Mouse (Mus musculus) kidney, embryonic 16.5 days (tissue): ENCODE results near the gene Cpxm1. TPM values are rescaled to one million over a fixed set of nuclear protein-coding genes. Genes with fewer than 3 reads are reported as not detected.

ENCODE experiments used
- ATAC-seq: fragments of 200-750 bp; cut with Nextera tagmentation; 2 replicates; pipeline ENCODE4 v1.8.0; 2017; ENCODE audit warnings: moderate TSS enrichment; ENCODE audit not compliant: low FRiP score, low TSS enrichment
- H3K27ac ChIP-seq: fragments of 300-500 bp; sonication (generic); 2 replicates; pipeline ENCODE4 v1.5.1; 2014; ENCODE audit warnings: low read length
- H3K27me3 ChIP-seq: fragments of 300-500 bp; sonication (generic); 2 replicates; pipeline ENCODE4 v1.6.1; 2014; ENCODE audit warnings: low read length, control low read depth, mixed read lengths; ENCODE audit not compliant: insufficient read depth
- H3K36me3 ChIP-seq: fragments of 300-500 bp; sonication (generic); 2 replicates; pipeline ENCODE4 v1.6.1; 2014; ENCODE audit warnings: low read length, control low read depth, mixed read lengths; ENCODE audit not compliant: insufficient read depth
- H3K4me1 ChIP-seq: fragments of 300-500 bp; sonication (generic); 2 replicates; pipeline ENCODE4 v1.6.1; 2014; ENCODE audit warnings: low read length, control low read depth, mixed read lengths; ENCODE audit not compliant: insufficient read depth
- H3K4me2 ChIP-seq: fragments of 300-500 bp; sonication (generic); replicated peaks from 2 replicates; pipeline ENCODE4 v1.6.1; 2014; ENCODE audit warnings: low read depth, low read length
- H3K4me3 ChIP-seq: fragments of 300-500 bp; sonication (generic); 2 replicates; pipeline ENCODE4 v1.5.1; 2014; ENCODE audit warnings: mild to moderate bottlenecking, low read length
- H3K9ac ChIP-seq: fragments of 300-500 bp; sonication (generic); replicated peaks from 2 replicates; pipeline ENCODE4 v1.6.1; 2014; ENCODE audit warnings: low read length
- H3K9me3 ChIP-seq: fragments of 300-500 bp; sonication (generic); 2 replicates; pipeline ENCODE4 v1.6.1; 2016; ENCODE audit warnings: low read length, control low read depth
- WGBS: fragments of 180-500 bp; shearing (Covaris S2); extraction: QIAGEN DNeasy Blood & Tissue Kit; methylation state at CpG from one replicate; pipeline ENCODE4 v1.1.7; 2014; 5-methylcytosine and 5-hydroxymethylcytosine counted together
- polyA plus RNA-seq: library from polyadenylated mRNA; unstranded; fragments of >200 nt; fragmentation: Nextera tagmentation; extraction: Ambion mirVana; gene quantifications from 2 replicates; pipeline ENCODE4 v1.2.1, GENCODE M21; 2015

The Cpxm1 gene
- 104 and 105 TPM in 2 replicates for polyA plus RNA-seq

DNA sequence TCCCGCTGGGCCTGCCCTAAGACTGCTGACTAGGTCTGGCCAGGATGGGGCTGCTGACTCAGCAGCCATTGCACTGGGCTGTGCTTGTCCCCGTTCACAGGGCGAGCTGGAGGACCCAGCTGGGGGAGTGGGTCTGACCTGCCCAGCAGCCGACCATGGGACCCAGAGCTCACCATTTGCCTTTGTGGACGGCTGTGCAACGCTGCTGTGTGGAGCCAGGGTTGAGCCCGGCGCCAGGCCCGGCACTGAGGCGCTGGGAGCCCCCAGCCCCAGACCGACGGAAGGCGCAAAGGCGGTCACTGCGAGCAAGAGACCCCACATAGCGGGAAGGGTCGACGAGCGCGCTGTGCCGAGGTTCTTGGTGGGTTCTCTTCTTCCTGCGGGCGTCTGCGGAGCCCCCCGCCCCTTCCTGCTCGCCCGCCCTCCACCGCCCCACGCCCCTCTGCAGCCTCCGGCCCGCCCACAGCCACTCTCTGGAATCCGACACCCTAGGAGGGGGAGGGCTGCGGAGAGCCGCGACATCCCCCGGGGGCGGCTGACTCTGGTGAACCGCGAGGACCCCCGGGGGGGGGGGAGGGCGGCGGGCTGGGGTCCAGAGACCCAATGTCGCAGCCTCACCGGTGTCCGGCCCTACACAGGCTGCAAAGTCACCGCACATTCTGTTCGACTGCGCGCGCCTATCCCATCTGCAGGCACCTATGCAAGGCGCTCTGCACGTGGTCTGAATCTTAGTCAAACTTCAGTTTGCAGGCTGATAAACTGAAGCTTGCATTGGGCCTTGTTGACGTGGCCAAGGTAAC, at the start of gene Cpxm1:
Gene Cpxm1, minus strand, starts transcription at position 389 of the 800 bp plus-strand sequence.
- peak within 1 kb of the TSS; percentile 69 for H3K4me3 ChIP-seq
- ATAC-seq, result peak; percentile 88
- H3K4me2 ChIP-seq, result peak within 1 kb of the TSS; percentile 91

DNA sequence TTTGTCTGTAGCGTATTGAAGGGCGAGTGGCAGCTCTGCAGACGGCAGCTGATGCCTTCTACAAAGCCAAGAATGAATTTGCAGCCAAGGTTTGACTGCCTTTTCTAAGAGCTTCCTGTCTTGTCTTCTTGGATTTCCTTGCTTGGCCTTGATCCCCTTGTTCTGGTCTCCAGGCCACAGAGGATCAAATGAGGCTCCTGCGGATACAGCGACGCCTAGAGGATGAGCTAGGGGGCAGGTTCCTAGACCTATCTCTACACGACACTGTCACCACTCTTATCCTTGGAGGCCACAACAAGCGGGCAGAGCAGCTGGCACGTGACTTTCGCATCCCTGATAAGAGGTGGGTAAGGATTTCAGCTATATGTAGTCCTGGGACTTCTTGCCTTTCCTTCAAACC, 44.8 kb upstream of the Cpxm1 start:
- Histone ChIP-seq H3K4me3 (no peak overlapping the region), H3K36me3 (peaks cover 67% of the 10 kb centered on the region), H3K4me2 (no peak overlapping the region), H3K27ac (no peak overlapping the region), H3K9me3 (no peaks in the 10 kb centered on the region), H3K27me3 (no peaks in the 10 kb centered on the region), H3K4me1 (no peaks in the 10 kb centered on the region), H3K9ac (no peak overlapping the region)
- 94% methylated on average over 10 of the region's 10 CpGs for WGBS
- no peak for ATAC-seq

More for the DNA sequence above, at the start of gene Cpxm1:
- H3K27ac ChIP-seq, result peak within 1 kb of the TSS; percentile 79
- no peaks in the 10 kb centered on the region for H3K9me3 ChIP-seq
- 1% methylated on average over 40 of the region's 53 CpGs for WGBS
- H3K27me3 ChIP-seq, result no peaks in the 10 kb centered on the region
- peaks cover 18% of the 10 kb centered on the region for H3K4me1 ChIP-seq
- peaks cover 19% of the 10 kb centered on the region for H3K36me3 ChIP-seq
- peak within 1 kb of the TSS; percentile 80 for H3K9ac ChIP-seq

DNA sequence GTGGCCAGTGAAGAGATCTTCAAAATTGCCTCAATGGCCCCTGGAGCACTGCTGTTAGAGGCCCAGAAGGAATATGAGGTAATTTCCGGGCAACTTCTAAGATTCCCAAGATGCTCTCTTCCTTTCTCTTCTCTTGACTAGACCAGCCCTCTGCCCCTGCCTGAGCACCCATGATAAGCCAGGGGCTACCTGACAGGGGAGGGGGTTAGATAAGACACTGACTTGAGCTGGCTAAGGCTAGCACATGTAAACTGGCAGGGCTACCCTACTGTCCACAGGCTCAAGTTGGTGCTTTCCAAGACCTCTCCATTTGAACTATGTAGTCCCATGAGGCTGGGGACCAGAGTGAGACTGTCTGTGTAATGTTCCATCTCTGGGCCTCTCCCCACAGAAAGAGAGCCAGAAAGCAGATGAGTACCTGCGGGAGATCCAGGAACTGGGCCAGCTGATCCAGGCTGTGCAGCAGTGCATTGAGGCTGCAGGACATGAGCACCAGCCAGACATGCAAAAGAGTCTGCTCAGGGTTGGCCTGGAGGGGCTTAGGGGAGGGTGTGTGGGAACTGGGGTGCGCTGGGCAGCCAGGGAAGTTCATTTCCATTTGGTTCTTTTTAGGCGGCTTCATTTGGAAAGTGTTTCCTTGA, 42.6 kb upstream of the Cpxm1 start:
- ATAC-seq, result no peak

DNA sequence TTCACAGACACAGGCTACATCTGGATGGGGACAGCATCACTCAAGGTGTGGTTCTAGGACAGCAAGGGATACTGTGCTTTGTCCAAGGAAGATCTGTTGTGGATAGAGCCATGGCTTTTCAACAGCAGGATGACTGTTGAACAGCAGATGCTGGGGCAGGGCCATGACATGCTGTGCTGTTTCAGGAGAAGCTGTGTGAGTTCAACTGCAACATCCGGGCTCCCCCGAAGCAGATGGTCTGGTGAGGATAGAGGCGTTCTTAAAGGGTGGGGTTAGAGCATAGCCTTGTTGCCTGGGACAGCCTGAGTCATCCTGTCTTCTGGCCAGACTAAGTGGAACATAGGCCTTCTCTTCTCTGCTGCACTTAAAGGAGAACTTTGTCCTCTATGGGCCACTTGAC, 41.5 kb upstream of the Cpxm1 start:
- peaks cover 62% of the 10 kb centered on the region for H3K36me3 ChIP-seq
- H3K9me3 ChIP-seq, result no peaks in the 10 kb centered on the region
- no peaks in the 10 kb centered on the region for H3K4me1 ChIP-seq
- ATAC-seq, result no peak
- H3K27ac ChIP-seq, result no peak overlapping the region
- WGBS, result 91% methylated on average over 3 of the region's 3 CpGs
- H3K9ac ChIP-seq, result no peak overlapping the region
- no peak overlapping the region for H3K4me2 ChIP-seq
- H3K4me3 ChIP-seq, result no peak overlapping the region
- H3K27me3 ChIP-seq, result no peaks in the 10 kb centered on the region

More for the DNA sequence above, 42.6 kb upstream of the Cpxm1 start:
- H3K27ac ChIP-seq, result no peak overlapping the region
- no peak overlapping the region for H3K4me2 ChIP-seq
- no peaks in the 10 kb centered on the region for H3K4me1 ChIP-seq
- H3K36me3 ChIP-seq, result peaks cover 67% of the 10 kb centered on the region
- 90% methylated on average over 4 of the region's 4 CpGs for WGBS
- no peaks in the 10 kb centered on the region for H3K9me3 ChIP-seq
- H3K9ac ChIP-seq, result no peak overlapping the region
- no peaks in the 10 kb centered on the region for H3K27me3 ChIP-seq
- no peak overlapping the region for H3K4me3 ChIP-seq

DNA sequence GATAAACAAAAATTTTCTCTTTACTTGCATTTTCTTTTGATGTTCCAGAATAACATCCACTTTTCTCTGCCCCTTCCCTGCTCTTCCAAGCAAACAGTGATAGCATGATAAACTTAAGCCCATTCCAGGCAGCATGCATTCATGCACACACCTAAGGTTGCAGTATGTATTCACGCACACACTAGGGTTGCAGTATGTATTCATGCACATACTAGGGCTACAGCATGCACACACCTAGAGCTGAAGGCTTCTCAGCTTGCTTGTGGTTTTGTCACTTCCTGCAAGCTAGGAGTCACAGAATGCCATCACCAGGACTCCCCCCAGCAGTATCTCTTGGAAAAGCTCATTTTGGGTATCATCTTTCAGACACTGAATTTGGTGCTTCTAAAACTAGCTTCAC, 39.4 kb upstream of the Cpxm1 start:
- WGBS, result 97% methylated on average over 1 of the region's 1 CpGs
- no peak overlapping the region for H3K27ac ChIP-seq
- H3K36me3 ChIP-seq, result peaks cover 45% of the 10 kb centered on the region

DNA sequence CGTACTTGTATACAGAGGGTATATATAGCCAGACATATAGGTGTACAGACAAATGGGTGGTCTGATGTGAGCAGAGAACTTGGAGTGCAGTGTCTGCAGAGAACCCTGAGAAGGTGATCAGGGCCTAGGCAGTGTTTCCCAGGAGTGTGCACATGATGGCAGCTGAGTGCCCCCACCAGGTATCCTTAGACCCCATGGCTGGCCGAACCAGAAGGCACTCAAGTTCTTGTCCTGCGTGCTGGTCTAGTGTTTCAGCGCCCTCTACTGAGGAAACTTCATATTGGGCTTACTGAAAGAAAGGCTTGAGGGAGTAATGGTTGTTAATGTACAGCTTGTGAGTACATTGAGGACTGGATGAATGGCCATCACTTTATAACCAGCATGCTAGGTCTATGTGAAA, 35.8 kb upstream of the Cpxm1 start:
- Histone ChIP-seq H3K27ac (no peak overlapping the region), H3K27me3 (no peaks in the 10 kb centered on the region), H3K4me3 (no peak overlapping the region), H3K9me3 (no peaks in the 10 kb centered on the region), H3K9ac (no peak overlapping the region), H3K4me1 (peaks cover 13% of the 10 kb centered on the region; the same call in 1 of the 2 replicates), H3K36me3 (peaks cover 12% of the 10 kb centered on the region), H3K4me2 (no peak overlapping the region)
- WGBS, result 21% methylated on average over 4 of the region's 4 CpGs
- ATAC-seq, result peak; percentile 69

More for the DNA sequence above, 39.4 kb upstream of the Cpxm1 start:
- ATAC-seq, result no peak
- Histone ChIP-seq H3K4me2 (no peak overlapping the region), H3K4me3 (no peak overlapping the region), H3K4me1 (no peaks in the 10 kb centered on the region), H3K9ac (no peak overlapping the region), H3K9me3 (no peaks in the 10 kb centered on the region), H3K27me3 (no peaks in the 10 kb centered on the region)

DNA sequence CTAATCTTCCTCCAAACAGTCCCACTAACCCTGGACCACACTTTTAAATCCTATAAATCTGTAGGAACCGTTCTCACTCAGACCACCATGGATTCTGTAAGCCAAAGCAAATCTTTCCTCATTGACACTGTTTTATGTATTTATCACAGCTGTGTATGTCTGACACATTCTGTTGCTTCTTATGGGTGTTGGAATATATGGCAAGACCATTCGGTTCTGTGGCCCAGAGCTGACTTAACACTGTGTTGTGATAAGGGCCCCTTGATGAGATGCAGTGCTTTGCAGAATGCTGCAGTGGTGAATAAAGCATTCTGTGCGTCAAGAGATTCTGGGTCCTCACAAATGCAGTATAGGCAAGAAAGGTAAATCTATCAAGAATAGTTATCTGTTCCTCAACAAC, 34.8 kb upstream of the Cpxm1 start:
- no peak for ATAC-seq
- WGBS, result 86% methylated on average over 3 of the region's 3 CpGs
- Histone ChIP-seq H3K27ac (no peak overlapping the region), H3K9me3 (no peaks in the 10 kb centered on the region), H3K4me1 (peaks cover 13% of the 10 kb centered on the region; the same call in 1 of the 2 replicates), H3K9ac (no peak overlapping the region), H3K36me3 (peaks cover 7% of the 10 kb centered on the region; the same call in 1 of the 2 replicates), H3K27me3 (no peaks in the 10 kb centered on the region), H3K4me2 (no peak overlapping the region), H3K4me3 (no peak overlapping the region)

DNA sequence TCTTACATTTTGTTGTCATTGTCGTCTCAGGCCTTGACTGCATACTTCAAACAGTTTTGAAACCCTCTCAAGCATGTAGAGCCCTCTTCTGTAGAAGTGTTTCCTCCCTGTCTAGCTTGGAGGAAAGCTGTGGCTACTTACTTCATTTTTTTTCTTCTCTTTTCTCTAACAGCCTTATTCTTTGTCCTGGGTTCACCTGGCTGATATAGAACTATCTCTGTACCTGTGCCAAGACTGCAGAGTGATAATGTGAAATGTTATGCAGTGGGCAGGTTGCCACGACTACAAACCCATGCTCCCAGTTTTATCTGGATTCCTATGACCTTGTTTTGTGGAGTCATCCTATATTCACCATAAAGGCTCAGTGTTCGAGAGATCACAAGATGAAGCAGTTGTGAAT, 33.1 kb upstream of the Cpxm1 start:
- H3K4me2 ChIP-seq, result no peak overlapping the region
- WGBS, result 60% methylated on average over 3 of the region's 3 CpGs
- no peaks in the 10 kb centered on the region for H3K9me3 ChIP-seq
- no peak overlapping the region for H3K4me3 ChIP-seq
- peak overlapping the region; percentile 41 for H3K27ac ChIP-seq
- H3K36me3 ChIP-seq, result peaks cover 7% of the 10 kb centered on the region; the same call in 1 of the 2 replicates
- ATAC-seq, result no peak
- H3K27me3 ChIP-seq, result no peaks in the 10 kb centered on the region
- H3K9ac ChIP-seq, result no peak overlapping the region
- H3K4me1 ChIP-seq, result peaks cover 15% of the 10 kb centered on the region; the same call in 1 of the 2 replicates

DNA sequence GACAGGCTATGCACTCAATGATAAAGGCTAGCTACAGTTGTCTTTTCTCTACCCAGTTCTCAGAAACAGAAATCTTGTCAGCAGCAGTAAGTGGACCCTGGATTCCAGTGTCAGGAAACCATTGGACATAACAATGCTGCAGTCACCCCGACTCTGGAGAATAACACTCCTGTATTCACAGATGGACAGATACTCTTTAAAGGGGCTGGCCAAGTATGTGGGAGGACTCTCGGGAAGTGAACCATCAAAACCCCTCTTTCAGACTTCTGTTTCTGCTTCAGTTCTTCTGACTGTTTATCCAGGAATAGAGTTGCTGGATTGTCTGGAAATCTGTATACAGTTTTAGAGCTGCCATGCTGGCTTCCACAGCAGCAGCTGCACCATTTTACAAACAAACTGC, 32.5 kb upstream of the Cpxm1 start:
- no peaks in the 10 kb centered on the region for H3K9me3 ChIP-seq
- no peak overlapping the region for H3K4me3 ChIP-seq
- H3K36me3 ChIP-seq, result peaks cover 7% of the 10 kb centered on the region; the same call in 1 of the 2 replicates
- ATAC-seq, result peak; percentile 18; the same call in 1 of the 2 replicates
- WGBS, result 36% methylated on average over 2 of the region's 2 CpGs
- H3K27ac ChIP-seq, result peak overlapping the region; percentile 41; the same call in 1 of the 2 replicates
- peaks cover 22% of the 10 kb centered on the region for H3K4me1 ChIP-seq
- no peaks in the 10 kb centered on the region for H3K27me3 ChIP-seq
- H3K9ac ChIP-seq, result no peak overlapping the region
- no peak overlapping the region for H3K4me2 ChIP-seq
